Mouse (Mus musculus) bone marrow macrophage, adult 2 months (primary cell): Measurements from ENCODE around the gene Bcl9.

ENCODE experiments used
- CTCF ChIP-seq: IDR thresholded peaks from 2 replicates; pipeline ENCODE4 v1.5.1; 2012; ENCODE audit warnings: low read depth, mild to moderate bottlenecking, low read length, moderate library complexity
- POLR2A ChIP-seq: IDR thresholded peaks from 2 replicates; pipeline ENCODE4 v1.6.1; 2012; ENCODE audit warnings: mild to moderate bottlenecking, low read depth, low read length, borderline replicate concordance

DNA sequence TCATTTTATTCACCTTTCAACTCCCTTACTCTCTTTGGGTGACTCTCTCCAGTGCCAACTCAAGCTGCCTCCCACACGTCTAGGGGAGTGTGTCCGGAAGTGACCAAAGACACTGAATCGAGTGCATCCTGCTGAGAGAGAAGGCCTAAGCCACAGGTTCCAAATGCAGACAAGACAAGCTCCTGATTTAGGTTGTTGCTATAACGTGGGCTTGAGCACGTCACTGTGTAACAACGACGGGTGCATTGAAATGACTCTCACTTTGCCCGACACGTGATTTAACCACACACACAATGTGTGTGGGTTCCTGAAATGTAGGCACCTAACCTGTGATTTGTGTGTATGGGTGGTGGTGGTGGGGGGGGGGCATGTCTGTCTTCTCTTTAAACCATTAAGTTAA, 3.4 kb downstream of the Bcl9 start:
- TF ChIP-seq POLR2A = no peak
- TF ChIP-seq CTCF = no peak
